Comparison of ENCODE assay signal across 8 mouse cellular contexts in the genomic region with DNA sequence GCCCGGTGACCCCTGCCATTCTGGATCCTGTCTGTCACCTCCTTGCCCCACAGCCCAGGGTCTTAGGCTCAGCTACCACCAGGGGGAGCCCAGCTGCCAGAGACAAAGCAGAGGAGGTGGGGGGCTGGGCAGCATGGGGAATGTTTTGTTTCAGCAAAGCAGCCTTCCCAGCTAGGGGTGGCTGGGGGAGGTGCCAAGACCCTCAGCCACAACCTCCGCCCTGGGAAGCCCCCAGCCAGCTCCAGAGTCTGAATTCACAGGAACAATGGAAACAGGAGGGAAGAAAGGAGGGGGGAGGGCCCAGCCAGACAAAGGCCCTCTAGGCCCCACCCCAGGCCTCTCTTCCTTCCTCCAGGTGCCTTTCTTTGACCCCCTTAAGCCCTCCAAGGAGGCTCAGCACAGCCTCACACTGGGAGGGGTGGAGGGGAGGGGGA. TPM values are rescaled to one million over a fixed set of nuclear protein-coding genes. Genes with fewer than 3 reads are reported as not detected.
DNase-seq lines count a peak whose midpoint lies in the region; ATAC-seq and TF ChIP-seq lines count a peak whose summit lies in the region.

No protein-coding gene starts in this region.

- no peak for TF ChIP-seq POLR2A in MEL (IDR thresholded peaks at IDR 0.05; ENCODE audit: control insufficient read depth in 1 of 2, insufficient read depth in 1 of 2, low read depth in 1 of 2, low read length in 2 of 2, poor library complexity in 1 of 2)

- H3K27ac ChIP-seq in MEL (ENCODE audit: control insufficient read depth, low read depth, low read length) = no peak overlapping the region
- peak overlapping the region; percentile 99 for H3K27ac ChIP-seq in forebrain, embryonic 13.5 days
- H3K27ac ChIP-seq in lung, embryonic 15.5 days = peak overlapping the region; percentile 90

- TF ChIP-seq EP300 in MEL (IDR thresholded peaks at IDR 0.05; ENCODE audit: low read depth in 1 of 2, low read length in 2 of 2) = no peak

- peak overlapping the region; percentile 99 for H3K4me2 ChIP-seq in forebrain, embryonic 13.5 days
- H3K4me2 ChIP-seq in lung, embryonic 15.5 days = peak overlapping the region; percentile 45

- peak; percentile 69 for DNase-seq in MEL (ENCODE audit: low read depth, low spot score)
- peak; percentile 72 for DNase-seq in brain, embryonic 18.5 days (ENCODE audit: low read depth, low spot score)
- peak; percentile 87 to 93 for DNase-seq in heart, postnatal 14 days
- DNase-seq in layer of hippocampus, adult 18-20 months (ENCODE audit: low spot score in 2 of 2) = peak; percentile 61 to 83
- peak; percentile 95 for DNase-seq in thymus, postnatal 25 days

- peak; percentile 75 for ATAC-seq in forebrain, embryonic 13.5 days
- ATAC-seq in lung, embryonic 15.5 days (ENCODE audit: borderline replicate concordance, extremely low read depth, low FRiP score, low TSS enrichment) = peak; percentile 68
- ATAC-seq in neutrophil, adult 5-6 weeks (ENCODE audit: extremely low read depth, insufficient number of reproducible peaks, low FRiP score, poor library complexity, severe bottlenecking) = peak; percentile 32; the same call in 1 of the 2 replicates

- peaks cover 13 to 28% of the 10 kb centered on the region in 2 experiments for H3K4me1 ChIP-seq in MEL (ENCODE audit: control insufficient read depth in 1 of 2, insufficient read depth in 2 of 2, low read length in 2 of 2)
- peaks cover 79% of the 10 kb centered on the region for H3K4me1 ChIP-seq in forebrain, embryonic 13.5 days
- peaks cover 75% of the 10 kb centered on the region for H3K4me1 ChIP-seq in lung, embryonic 15.5 days

- intact Hi-C loops in heart, postnatal 14 days (cut with DNase I) = loop anchor here (2.0 kb wide), 1 partner anchor 24 kb away; no protein-coding TSS in a partner anchor

- peaks cover 1 to 18% of the 10 kb centered on the region in 2 experiments; a peak in 3 of 4 replicates for H3K36me3 ChIP-seq in MEL (ENCODE audit: control insufficient read depth in 1 of 2, insufficient read depth in 2 of 2, low read length in 2 of 2)
- peaks cover 37% of the 10 kb centered on the region for H3K36me3 ChIP-seq in forebrain, embryonic 13.5 days (ENCODE audit: poor library complexity, severe bottlenecking)
- H3K36me3 ChIP-seq in lung, embryonic 15.5 days = peaks cover 34% of the 10 kb centered on the region

- H3K9ac ChIP-seq in MEL (ENCODE audit: control insufficient read depth, low read depth, low read length, poor library complexity, severe bottlenecking) = no peak overlapping the region
- peak overlapping the region; percentile 67 for H3K9ac ChIP-seq in forebrain, embryonic 13.5 days
- peak overlapping the region; percentile 42 for H3K9ac ChIP-seq in lung, embryonic 15.5 days

- H3K27me3 ChIP-seq in MEL (ENCODE audit: control insufficient read depth in 1 of 2, insufficient read depth in 2 of 2, low read length in 2 of 2) = no peaks in the 10 kb centered on the region
- no peaks in the 10 kb centered on the region for H3K27me3 ChIP-seq in forebrain, embryonic 13.5 days
- H3K27me3 ChIP-seq in lung, embryonic 15.5 days = no peaks in the 10 kb centered on the region

- TF ChIP-seq RAD21 in MEL (IDR thresholded peaks at IDR 0.05; ENCODE audit: low read depth, low read length) = peak; percentile 27

- no peak overlapping the region for H3K4me3 ChIP-seq in MEL (ENCODE audit: control insufficient read depth in 1 of 2, insufficient read depth in 1 of 2, low read depth in 2 of 2, low read length in 2 of 2)
- H3K4me3 ChIP-seq in forebrain, embryonic 13.5 days = peak overlapping the region; percentile 23
- peak overlapping the region; percentile 4; the same call in 1 of the 2 replicates for H3K4me3 ChIP-seq in lung, embryonic 15.5 days

- WGBS in forebrain, embryonic 13.5 days = 0% methylated on average over 1 of the region's 2 CpGs
- WGBS in lung, embryonic 15.5 days = 4% methylated on average over 2 of the region's 2 CpGs

- no peaks in the 10 kb centered on the region for H3K9me3 ChIP-seq in MEL (replicated peaks; ENCODE audit: insufficient read depth, low read length)
- no peaks in the 10 kb centered on the region for H3K9me3 ChIP-seq in forebrain, embryonic 13.5 days (replicated peaks)
- no peaks in the 10 kb centered on the region for H3K9me3 ChIP-seq in lung, embryonic 15.5 days

- peak; percentile 72 to 91 (median 81) for TF ChIP-seq CTCF in MEL (IDR thresholded peaks at IDR 0.05 in 2 of 3, conservative IDR thresholded peaks at IDR 0.05 in 1 of 3; ENCODE audit: control insufficient read depth in 1 of 3, insufficient read depth in 1 of 3, low read depth in 2 of 3, low read length in 3 of 3, poor library complexity in 1 of 3, severe bottlenecking in 1 of 3)

- H3K79me2 ChIP-seq in MEL (ENCODE audit: control insufficient read depth, insufficient read depth, low read length, poor library complexity) = peaks cover 47% of the 10 kb centered on the region

TF ChIP-seq in MEL, 35 proteins besides CTCF, POLR2A, EP300 and RAD21 (continues in another document):
- peak; percentile 48; the same call in 1 of the 2 replicates for TF ChIP-seq SIN3A (IDR thresholded peaks at IDR 0.05; ENCODE audit: low read length)
- no peak for TF ChIP-seq MYC (IDR thresholded peaks at IDR 0.05; ENCODE audit: low read depth, low read length)
- no peak; the same call in 1 of the 2 replicates for TF ChIP-seq ZC3H11A (IDR thresholded peaks at IDR 0.05; ENCODE audit: low read depth, low read length)
- 0 out of 2 replicates have a peak, but pooled peaks have one; percentile 36 for TF ChIP-seq BHLHE40 (IDR thresholded peaks at IDR 0.05; ENCODE audit: borderline replicate concordance, low read depth, low read length)
- TF ChIP-seq ETS1 (IDR thresholded peaks at IDR 0.05; ENCODE audit: low read depth, low read length) = 0 out of 2 replicates have a peak, but pooled peaks have one; percentile 12
- TF ChIP-seq POLR2AphosphoS5 (IDR thresholded peaks at IDR 0.05; ENCODE audit: borderline replicate concordance, low read depth, low read length) = no peak
- peak; percentile 59 for TF ChIP-seq CHD2 (IDR thresholded peaks at IDR 0.05; ENCODE audit: low read length)
- peak; percentile 36; the same call in 1 of the 2 replicates for TF ChIP-seq HCFC1 (IDR thresholded peaks at IDR 0.05; ENCODE audit: low read depth, low read length)
- peak; percentile 57; the same call in 1 of the 2 replicates for TF ChIP-seq MAZ (IDR thresholded peaks at IDR 0.05; ENCODE audit: low read depth, low read length)
- no peak for TF ChIP-seq NRF1 (IDR thresholded peaks at IDR 0.05; ENCODE audit: insufficient read depth, low read depth, low read length, poor library complexity, severe bottlenecking)
- TF ChIP-seq TCF12 (IDR thresholded peaks at IDR 0.05; ENCODE audit: low read depth, low read length) = no peak
- TF ChIP-seq USF1 (IDR thresholded peaks at IDR 0.05; ENCODE audit: low read depth, low read length) = no peak
- no peak for TF ChIP-seq GABPA (IDR thresholded peaks at IDR 0.05; ENCODE audit: low read depth, low read length)

RNA-seq across cellular contexts. Expression of a gene that starts 8.3 kb away (rescaled TPM):
- total RNA-seq in MEL (2012; rRNA removed) = 129 and 131 TPM in 2 replicates
- polyA plus RNA-seq in MEL (2012; ENCODE audit: insufficient read depth in 1 of 2, insufficient read length in 2 of 2, low read depth in 1 of 2, low replicate concordance in 2 of 2, missing spikeins in 1 of 2) = 100 to 1,000 TPM; 137 to 335 TPM
- 397 and 426 TPM in 2 replicates for polyA plus RNA-seq in forebrain, embryonic 13.5 days (2015; fragmentation: Nextera tagmentation; extraction: Ambion mirVana)
- total RNA-seq in heart, postnatal 14 days (2021) = 100 to 1,000 TPM; 318 to 327 TPM
- 100 to 1,000 TPM; 228 to 231 TPM for total RNA-seq in layer of hippocampus, adult 18-20 months (2021)
- polyA plus RNA-seq in lung, embryonic 15.5 days (2015; fragmentation: Nextera tagmentation; extraction: Ambion mirVana) = 469 and 478 TPM in 2 replicates
- total RNA-seq in neutrophil, adult 5-6 weeks (2017) = 1,051 and 1,081 TPM in 2 replicates

RNA-seq across cellular contexts. Expression of a gene that starts 17.8 kb away (rescaled TPM):
- 0.04 and 0.07 TPM in 2 replicates for total RNA-seq in MEL (2012; rRNA removed)
- under 1 TPM in 1 of 2 experiments, not detected in 1; 0.21 TPM for polyA plus RNA-seq in MEL (2012; ENCODE audit: insufficient read depth in 1 of 2, insufficient read length in 2 of 2, low read depth in 1 of 2, low replicate concordance in 2 of 2, missing spikeins in 1 of 2)
- 1.8 and 2.0 TPM in 2 replicates for polyA plus RNA-seq in forebrain, embryonic 13.5 days (2015; fragmentation: Nextera tagmentation; extraction: Ambion mirVana)
- total RNA-seq in heart, postnatal 14 days (2021) = 10 to 100 TPM; 11.3 to 12.1 TPM
- total RNA-seq in layer of hippocampus, adult 18-20 months (2021) = 1 to 10 TPM; 1.5 to 2.5 TPM
- polyA plus RNA-seq in lung, embryonic 15.5 days (2015; fragmentation: Nextera tagmentation; extraction: Ambion mirVana) = 8.2 and 9.1 TPM in 2 replicates
- total RNA-seq in neutrophil, adult 5-6 weeks (2017) = 0.12 TPM in 2 replicates

RNA-seq across cellular contexts. Expression of a gene that starts 39.4 kb away (rescaled TPM):
- total RNA-seq in MEL (2012; rRNA removed) = 136 and 147 TPM in 2 replicates
- 100 to 1,000 TPM in 1 of 2 experiments, not detected in 1; 292 TPM for polyA plus RNA-seq in MEL (2012; ENCODE audit: insufficient read depth in 1 of 2, insufficient read length in 2 of 2, low read depth in 1 of 2, low replicate concordance in 2 of 2, missing spikeins in 1 of 2)
- 15.4 and 20.8 TPM in 2 replicates for polyA plus RNA-seq in forebrain, embryonic 13.5 days (2015; fragmentation: Nextera tagmentation; extraction: Ambion mirVana)
- total RNA-seq in heart, postnatal 14 days (2021) = 10 to 100 TPM; 36.7 to 47.1 TPM
- 10 to 100 TPM; 12.5 to 13.2 TPM for total RNA-seq in layer of hippocampus, adult 18-20 months (2021)
- 40.0 and 44.2 TPM in 2 replicates for polyA plus RNA-seq in lung, embryonic 15.5 days (2015; fragmentation: Nextera tagmentation; extraction: Ambion mirVana)
- total RNA-seq in neutrophil, adult 5-6 weeks (2017) = 11.2 and 20.1 TPM in 2 replicates

RNA-seq across cellular contexts. Expression of a gene that starts 42.5 kb away (rescaled TPM):
- not detected in 2 replicates for total RNA-seq in MEL (2012; rRNA removed)
- polyA plus RNA-seq in MEL (2012; ENCODE audit: insufficient read depth in 1 of 2, insufficient read length in 2 of 2, low read depth in 1 of 2, low replicate concordance in 2 of 2, missing spikeins in 1 of 2) = not detected
- 14.3 and 14.6 TPM in 2 replicates for polyA plus RNA-seq in forebrain, embryonic 13.5 days (2015; fragmentation: Nextera tagmentation; extraction: Ambion mirVana)
- total RNA-seq in heart, postnatal 14 days (2021) = 10 to 100 TPM; 48.6 to 53.3 TPM
- total RNA-seq in layer of hippocampus, adult 18-20 months (2021) = 10 to 100 TPM; 57.8 to 62.6 TPM
- 3.9 and 4.1 TPM in 2 replicates for polyA plus RNA-seq in lung, embryonic 15.5 days (2015; fragmentation: Nextera tagmentation; extraction: Ambion mirVana)
- total RNA-seq in neutrophil, adult 5-6 weeks (2017) = not detected in 2 replicates

RNA-seq across cellular contexts. Expression of a gene that starts 46.2 kb away (rescaled TPM):
- 1.8 and 2.3 TPM in 2 replicates for total RNA-seq in MEL (2012; rRNA removed)
- polyA plus RNA-seq in MEL (2012; ENCODE audit: insufficient read depth in 1 of 2, insufficient read length in 2 of 2, low read depth in 1 of 2, low replicate concordance in 2 of 2, missing spikeins in 1 of 2) = 1 to 10 TPM in 1 of 2 experiments, not detected in 1; 6.8 TPM
- polyA plus RNA-seq in forebrain, embryonic 13.5 days (2015; fragmentation: Nextera tagmentation; extraction: Ambion mirVana) = 1.1 and 1.5 TPM in 2 replicates
- total RNA-seq in heart, postnatal 14 days (2021) = under 1 TPM; 0.31 to 0.49 TPM
- total RNA-seq in layer of hippocampus, adult 18-20 months (2021) = 1 to 10 TPM; 1.1 to 1.4 TPM
- 0.99 and 1.4 TPM in 2 replicates for polyA plus RNA-seq in lung, embryonic 15.5 days (2015; fragmentation: Nextera tagmentation; extraction: Ambion mirVana)
- 2.2 TPM in 1 of 2 replicates, not detected in the other for total RNA-seq in neutrophil, adult 5-6 weeks (2017)

Comparison
In these comparisons a context has a peak if more than half of its experiments do, and no peak if none do; other contexts are left out.
1. H3K4me3 ChIP-seq: peak in forebrain, embryonic 13.5 days (single experiment) and lung, embryonic 15.5 days (single experiment); none in MEL (0 of 2).
2. Peak in every context shown above with its lines, with median percentiles within 50 percentile points of each other: DNase-seq and ATAC-seq.